Mouse (Mus musculus): ENCODE measurements around the gene Pi4k2b. TPM values are rescaled to one million over a fixed set of nuclear protein-coding genes. Genes with fewer than 3 reads are reported as not detected.
"Not testable (repeated sequence)": the region's sequence is repeated elsewhere in the genome, so short reads cannot be mapped to it uniquely, and the experiment has no call there.

The Pi4k2b gene
- total RNA-seq, 2 experiments from 2014 or later = 11.4 to 11.7 TPM

- not testable (repeated sequence) for DNase-seq
Observed at GRCm38 (mm10) chr5:52776466-52777354, 35.3 kb downstream of the Pi4k2b start.

GRCm38 (mm10) chr5:52782523-52783250 is 41.3 kb downstream of the Pi4k2b start:
- peak; percentile 90 for DNase-seq

GRCm38 (mm10) chr5:52783251-52783620 is 41.9 kb downstream of the Pi4k2b start:
- no peak for DNase-seq

GRCm38 (mm10) chr5:52783957-52784356 is 42.6 kb downstream of the Pi4k2b start:
- DNase-seq = no peak

GRCm38 (mm10) chr5:52786556-52787322 is 45.4 kb downstream of the Pi4k2b start:
- peak; percentile 56 to 61 for DNase-seq

GRCm38 (mm10) chr5:52793230-52793629 is 51.9 kb downstream of the Pi4k2b start:
- no peak for DNase-seq

GRCm38 (mm10) chr5:52794109-52794508 is 52.7 kb downstream of the Pi4k2b start:
- DNase-seq = no peak

- no peak for DNase-seq
Observed at GRCm38 (mm10) chr5:52799274-52799985, 58.1 kb downstream of the Pi4k2b start.

- DNase-seq = no peak
Observed at GRCm38 (mm10) chr5:52805801-52806200, 64.4 kb downstream of the Pi4k2b start.

- DNase-seq = no peak
Observed at GRCm38 (mm10) chr5:52806349-52806748, 65.0 kb downstream of the Pi4k2b start.

- no peak for DNase-seq
Observed at GRCm38 (mm10) chr5:52807030-52807429, 65.7 kb downstream of the Pi4k2b start.

GRCm38 (mm10) chr5:52810446-52810845 is 69.1 kb downstream of the Pi4k2b start:
- DNase-seq = no peak

GRCm38 (mm10) chr5:52811056-52811455 is 69.7 kb downstream of the Pi4k2b start:
- no peak for DNase-seq

- DNase-seq = no peak
Observed at GRCm38 (mm10) chr5:52812456-52812855, 71.1 kb downstream of the Pi4k2b start.

- DNase-seq = no peak
Observed at GRCm38 (mm10) chr5:52813312-52813711, 71.9 kb downstream of the Pi4k2b start.

- DNase-seq = no peak
Observed at GRCm38 (mm10) chr5:52818676-52819075, 77.3 kb downstream of the Pi4k2b start.

Other genes with a start within 250 kb of the Pi4k2b start
- gene Lgi2, start 175.1 kb upstream of the Pi4k2b start, total RNA-seq (2021) = 1 to 10 TPM; 1.1 to 2.4 TPM
- gene Sepsecs, start 71.9 kb upstream of the Pi4k2b start, total RNA-seq (2021) = 10 to 100 TPM; 15.0 to 18.7 TPM
- 10 to 100 TPM in 1 of 2 experiments, 1 to 10 TPM in 1; 9.5 to 11.2 TPM for gene Zcchc4, start 33.8 kb downstream of the Pi4k2b start, total RNA-seq (2021)
- 10 to 100 TPM; 59.2 to 65.3 TPM for gene Anapc4, start 92.4 kb downstream of the Pi4k2b start, total RNA-seq (2021)